Mouse (Mus musculus) urinary bladder, postnatal 25 days (tissue): ENCODE measurements at regions not wholly inside any gene's neighbourhood (a gene's known extent, or its start where the extent isn't known, plus 50 kb on each side); places are given as distances from the start of the nearest gene placed in this dataset.

ENCODE experiments used
- DNase-seq: peaks from one replicate; pipeline ENCODE4 v3.0.0; 2022; ENCODE audit warnings: low spot score

GRCm38 (mm10) chr13:43724161-43724560, 60.4 kb upstream of the Cd83 start:
- DNase-seq, result no peak

DNA sequence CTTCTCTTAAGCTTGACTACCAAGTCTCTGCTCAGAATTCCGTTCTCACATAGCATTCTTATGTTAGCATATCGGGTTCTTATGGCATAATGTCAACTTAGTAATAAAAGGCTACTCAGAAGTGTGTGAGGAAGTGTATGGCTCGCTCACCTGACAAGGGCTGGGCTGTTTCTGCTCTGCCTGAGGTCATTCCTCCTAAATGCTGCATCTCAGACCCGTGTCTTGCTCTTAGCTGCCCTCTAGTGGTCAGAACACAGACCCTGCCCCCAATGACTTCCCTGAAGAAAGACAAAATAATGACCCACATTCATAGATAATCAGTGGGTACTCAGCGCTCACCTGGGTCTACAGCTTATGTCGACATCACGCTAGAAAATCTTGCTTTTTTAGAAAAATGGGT, 58.9 kb upstream of the Cd83 start:
- peak; percentile 51 for DNase-seq

DNA sequence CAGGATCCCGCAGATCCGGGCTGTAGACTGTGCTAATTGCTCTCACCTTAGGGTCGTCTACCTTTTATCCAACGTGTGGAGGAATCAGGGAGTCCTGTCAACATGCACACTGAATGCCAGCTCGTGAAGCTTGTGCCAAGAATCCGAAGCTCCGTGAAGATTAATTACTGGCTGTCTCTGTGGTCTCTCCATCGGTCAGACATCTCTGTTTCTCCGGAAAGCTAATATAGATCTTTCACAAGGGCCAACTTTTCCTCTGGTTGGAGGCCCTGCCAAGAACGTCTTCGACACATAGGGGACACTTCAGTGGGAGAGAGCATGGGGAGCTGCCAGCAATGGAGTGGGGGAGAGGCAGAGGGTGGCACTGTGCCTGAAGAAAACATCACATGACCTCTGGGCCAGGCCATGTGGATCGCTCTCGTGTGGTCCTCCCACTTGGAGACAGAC, 57.7 kb upstream of the Cd83 start:
- no peak for DNase-seq

DNA sequence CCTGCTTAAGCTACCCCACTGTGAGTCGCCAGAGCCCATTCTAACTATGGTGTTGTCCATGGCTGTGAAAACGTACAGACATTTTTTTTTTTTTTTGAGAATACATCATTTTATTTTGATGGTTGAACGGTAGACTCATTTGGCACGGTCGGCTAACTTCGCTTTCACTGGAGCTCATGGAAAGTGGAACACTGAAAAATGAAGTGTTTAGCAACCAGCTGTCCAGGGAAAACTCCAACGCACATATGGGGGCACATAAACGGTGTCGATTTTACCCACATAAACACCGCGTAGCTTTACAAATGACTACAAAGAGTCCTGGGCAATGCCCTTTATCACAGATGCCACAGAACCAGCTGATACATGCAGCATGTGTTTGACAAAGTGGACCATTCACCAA, 55.0 kb upstream of the Cd83 start:
- DNase-seq, result no peak

GRCm38 (mm10) chr13:43733061-43733460, 51.5 kb upstream of the Cd83 start:
- DNase-seq, result no peak

GRCm38 (mm10) chr13:43734641-43735040, 49.9 kb upstream of the Cd83 start:
- DNase-seq, result no peak
